Mouse (Mus musculus) thymus, adult 2 months (tissue): Measurements from ENCODE around the gene Nek2.

Source experiments
- CTCF ChIP-seq: fragments of 200-500 bp; IDR thresholded peaks from 2 replicates; pipeline ENCODE4 v1.5.1; 2012; ENCODE audit warnings: mild to moderate bottlenecking, control low read depth, low read length, moderate library complexity, borderline replicate concordance; ENCODE audit not compliant: control insufficient read depth, poor library complexity, insufficient read depth; ENCODE audit errors: extremely low read depth
- POLR2A ChIP-seq: fragments of 200-500 bp; IDR thresholded peaks from 2 replicates; pipeline ENCODE4 v1.6.1; 2012; ENCODE audit warnings: mild to moderate bottlenecking, low read length, control low read depth, moderate library complexity; ENCODE audit not compliant: control insufficient read depth, poor library complexity, insufficient read depth; ENCODE audit errors: extremely low read depth

- TF ChIP-seq CTCF (no peak), POLR2A (no peak)
These were observed 59.8 kb downstream of the Nek2 start for GRCm38 (mm10) chr1:191880921-191881609.
